Mouse (Mus musculus) ES-Bruce4 (cell line): ENCODE measurements around the gene Pirb. TPM values are rescaled to one million over a fixed set of nuclear protein-coding genes. Genes with fewer than 3 reads are reported as not detected.

ENCODE experiments used
- H3K27ac ChIP-seq: 2 replicates; pipeline ENCODE4 v1.5.1; 2012; ENCODE audit warnings: low read length, inconsistent platforms; ENCODE audit not compliant: insufficient read depth
- H3K27me3 ChIP-seq: 2 replicates; pipeline ENCODE4 v1.6.1; 2012; ENCODE audit warnings: mild to moderate bottlenecking, low read length, inconsistent platforms; ENCODE audit not compliant: control insufficient read depth, poor library complexity, insufficient read depth, severe bottlenecking
- H3K36me3 ChIP-seq: 2 replicates; pipeline ENCODE4 v1.6.1; 2012; ENCODE audit warnings: inconsistent platforms, mild to moderate bottlenecking, low read length, moderate library complexity; ENCODE audit not compliant: control insufficient read depth, poor library complexity, insufficient read depth, severe bottlenecking
- H3K4me1 ChIP-seq: one replicate; pipeline ENCODE4 v1.8.1; 2011; ENCODE audit warnings: low read length; ENCODE audit not compliant: control insufficient read depth, insufficient read depth
- H3K4me3 ChIP-seq: 2 replicates; pipeline ENCODE4 v1.5.1; 2011; ENCODE audit warnings: low read depth, mild to moderate bottlenecking, low read length
- H3K9ac ChIP-seq: 2 replicates; pipeline ENCODE4 v1.6.1; 2012; ENCODE audit warnings: low read depth, mild to moderate bottlenecking, inconsistent platforms; ENCODE audit not compliant: poor library complexity, severe bottlenecking
- H3K9me3 ChIP-seq: replicated peaks from 2 replicates; pipeline ENCODE4 v1.6.1; 2012; ENCODE audit warnings: mild to moderate bottlenecking, low read length, inconsistent platforms; ENCODE audit not compliant: control insufficient read depth, poor library complexity, insufficient read depth, severe bottlenecking
- CTCF ChIP-seq: IDR thresholded peaks from one replicate; pipeline ENCODE4 v1.8.1; 2011; ENCODE audit warnings: low read depth, low read length
- EP300 ChIP-seq: IDR thresholded peaks from 2 replicates; pipeline ENCODE4 v1.6.1; 2011; ENCODE audit warnings: low read depth, low read length; ENCODE audit not compliant: insufficient read depth
- POLR2A ChIP-seq: IDR thresholded peaks from one replicate; pipeline ENCODE4 v1.8.1; 2011; ENCODE audit warnings: low read length; ENCODE audit not compliant: insufficient read depth
- polyA plus RNA-seq: library from polyadenylated mRNA; stranded (reverse); fragments of >200 nt; gene quantifications from 2 replicates; pipeline ENCODE4 v1.2.4, GENCODE M21; 2011; ENCODE audit warnings: low read depth; ENCODE audit not compliant: missing spikeins, insufficient read depth, insufficient read length

The Pirb gene
- polyA plus RNA-seq, 1 experiment, result not detected

DNA sequence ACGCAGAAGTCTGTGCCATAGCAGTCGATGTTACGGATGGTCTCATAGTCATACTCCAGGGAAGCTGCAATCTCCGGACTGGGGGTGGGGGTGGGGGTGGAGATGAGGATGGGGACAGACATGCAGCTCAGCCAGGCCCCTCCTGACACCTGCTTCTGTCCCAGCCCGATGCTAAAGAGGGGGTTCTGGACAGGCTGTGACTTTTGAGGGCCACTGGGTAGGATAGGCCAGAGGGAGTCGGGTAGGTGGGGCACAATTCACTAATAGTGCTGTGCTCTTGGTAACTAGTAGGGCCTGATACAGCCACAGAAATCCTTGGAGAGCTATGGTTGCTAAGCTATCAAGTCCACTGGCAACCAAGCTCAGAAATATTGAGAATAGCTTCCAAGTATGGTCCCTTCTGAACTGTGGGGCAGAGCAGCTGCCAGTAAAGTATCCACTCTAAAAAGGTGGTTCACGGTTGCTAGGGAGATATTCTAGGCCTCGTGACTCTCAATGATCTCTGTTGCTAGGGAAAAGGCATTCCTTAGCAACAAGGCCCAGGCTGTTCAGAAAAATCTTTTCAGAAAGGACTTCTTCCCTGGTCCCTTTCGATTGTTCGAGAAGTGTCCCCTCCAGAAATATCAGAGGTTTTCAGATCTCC is 36.2 kb downstream of the Pirb start:
- Histone ChIP-seq H3K36me3 (peaks cover 2% of the 10 kb centered on the region; the same call in 1 of the 2 replicates), H3K27ac (no peak overlapping the region), H3K4me3 (no peak overlapping the region)

GRCm38 (mm10) chr7:3677342-3677741 is 42.8 kb downstream of the Pirb start, which contains the start of gene Tmc4:
Gene Tmc4, minus strand, starts transcription at chr7:3677553.
- H3K9me3 ChIP-seq, result no peaks in the 10 kb centered on the region
- H3K4me1 ChIP-seq, result no peaks in the 10 kb centered on the region
- no peaks in the 10 kb centered on the region for H3K27me3 ChIP-seq
- no peak within 1 kb of the TSS for H3K9ac ChIP-seq
- peak within 1 kb of the TSS; percentile 16; the same call in 1 of the 2 replicates for H3K4me3 ChIP-seq
- 0 out of 2 replicates have a peak, but pooled peaks cover under 1% of the 10 kb centered on the region for H3K36me3 ChIP-seq
- H3K27ac ChIP-seq, result no peak within 1 kb of the TSS
- TF ChIP-seq POLR2A (no peak), CTCF (no peak), EP300 (no peak)

More for the DNA sequence above, 36.2 kb downstream of the Pirb start:
- Histone ChIP-seq H3K9me3 (no peaks in the 10 kb centered on the region), H3K27me3 (no peaks in the 10 kb centered on the region), H3K4me1 (peaks cover 2% of the 10 kb centered on the region), H3K9ac (no peak overlapping the region)
- no peak for TF ChIP-seq POLR2A
- no peak for TF ChIP-seq EP300
- no peak for TF ChIP-seq CTCF

- H3K4me3 ChIP-seq, result no peak overlapping the region
- no peaks in the 10 kb centered on the region for H3K27me3 ChIP-seq
- H3K9ac ChIP-seq, result no peak overlapping the region
- H3K36me3 ChIP-seq, result no peaks in the 10 kb centered on the region
- no peaks in the 10 kb centered on the region for H3K4me1 ChIP-seq
- no peak for TF ChIP-seq POLR2A
- TF ChIP-seq CTCF, result no peak
- TF ChIP-seq EP300, result no peak
- no peak overlapping the region for H3K27ac ChIP-seq
- no peaks in the 10 kb centered on the region for H3K9me3 ChIP-seq
Observed at GRCm38 (mm10) chr7:3676371-3676770, 43.8 kb downstream of the Pirb start.

DNA sequence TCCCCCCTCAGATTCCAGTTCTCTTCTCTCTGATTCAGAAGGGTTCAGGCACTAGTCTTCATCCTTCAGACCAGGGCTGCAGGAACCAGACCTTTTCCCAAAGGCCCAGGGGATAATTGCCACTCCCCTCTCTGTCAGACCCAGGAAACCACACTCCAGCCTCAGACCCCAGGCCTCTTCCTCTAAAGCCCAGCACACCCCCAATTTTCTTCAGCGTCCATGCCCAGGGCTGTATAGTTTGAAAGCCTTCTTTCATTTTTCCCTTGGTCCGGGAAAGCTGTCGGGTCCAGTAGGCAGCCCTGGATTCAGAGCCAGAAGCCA is 45.0 kb downstream of the Pirb start:
- Histone ChIP-seq H3K36me3 (no peaks in the 10 kb centered on the region), H3K27ac (no peak overlapping the region), H3K4me1 (no peaks in the 10 kb centered on the region), H3K27me3 (no peaks in the 10 kb centered on the region), H3K9me3 (no peaks in the 10 kb centered on the region), H3K9ac (no peak overlapping the region), H3K4me3 (no peak overlapping the region)
- TF ChIP-seq EP300, result no peak
- no peak for TF ChIP-seq CTCF
- TF ChIP-seq POLR2A, result no peak

GRCm38 (mm10) chr7:3674507-3675227 is 45.5 kb downstream of the Pirb start:
- Histone ChIP-seq H3K27me3 (no peaks in the 10 kb centered on the region), H3K4me1 (no peaks in the 10 kb centered on the region), H3K4me3 (no peak overlapping the region), H3K9ac (no peak overlapping the region), H3K27ac (no peak overlapping the region), H3K9me3 (no peaks in the 10 kb centered on the region), H3K36me3 (no peaks in the 10 kb centered on the region)
- TF ChIP-seq CTCF, result peak; percentile 97
- no peak for TF ChIP-seq POLR2A
- no peak for TF ChIP-seq EP300

GRCm38 (mm10) chr7:3666921-3667391 is 53.2 kb downstream of the Pirb start:
- TF ChIP-seq POLR2A (no peak), CTCF (no peak), EP300 (no peak)
- Histone ChIP-seq H3K9ac (peak overlapping the region; percentile 8), H3K4me3 (peak overlapping the region; percentile 47), H3K27me3 (no peaks in the 10 kb centered on the region), H3K9me3 (no peaks in the 10 kb centered on the region), H3K27ac (peak overlapping the region; percentile 75; the same call in 1 of the 2 replicates), H3K4me1 (no peaks in the 10 kb centered on the region), H3K36me3 (peaks cover 14% of the 10 kb centered on the region)
